Mouse (Mus musculus) CH12.LX (cell line): ENCODE results near the gene Mmrn1. TPM values are rescaled to one million over a fixed set of nuclear protein-coding genes. Genes with fewer than 3 reads are reported as not detected.

Source experiments
- DNase-seq: peaks from one replicate; pipeline ENCODE4 v3.0.0-alpha.2; 2013; ENCODE audit errors: extremely low read depth
- H3K27ac ChIP-seq: 2 replicates; pipeline ENCODE4 v1.5.1; 2012; ENCODE audit warnings: low read depth, mild to moderate bottlenecking, control low read depth, moderate library complexity; ENCODE audit not compliant: insufficient read depth
- H3K27me3 ChIP-seq: replicated peaks from 2 replicates; pipeline ENCODE3; 2012; ENCODE audit warnings: inconsistent platforms
- H3K36me3 ChIP-seq, 2 experiments: replicated peaks in 1 of 2; 2 replicates each; pipeline versions ENCODE3 to v1.6.1; 2012; ENCODE audit warnings: inconsistent platforms in 1 of 2, low read length in 1 of 2, mild to moderate bottlenecking in 1 of 2, mixed read lengths in 1 of 2, moderate library complexity in 1 of 2; ENCODE audit not compliant: control insufficient read depth in 1 of 2, insufficient read depth in 1 of 2
- H3K4me1 ChIP-seq, 2 experiments: 2 replicates each; pipeline ENCODE4 v1.6.1; 2012; ENCODE audit warnings: inconsistent platforms in 1 of 2, moderate library complexity in 1 of 2; ENCODE audit not compliant: insufficient read depth in 2 of 2, control insufficient read depth in 1 of 2
- H3K4me2 ChIP-seq: 2 replicates; pipeline ENCODE4 v1.6.1; 2012; ENCODE audit warnings: low read depth, mild to moderate bottlenecking, control low read depth; ENCODE audit not compliant: poor library complexity, insufficient read depth, severe bottlenecking
- H3K4me3 ChIP-seq, 3 experiments: fragments of 150-350 bp in 1 of 3; sonication (generic) in 1 of 3; replicated peaks in 1 of 3; 2 replicates each; pipeline versions ENCODE3 to v1.5.1; 2011 to 2012; ENCODE audit warnings: low read depth in 2 of 3, low read length in 2 of 3, mild to moderate bottlenecking in 2 of 3, moderate library complexity in 2 of 3, control low read depth in 1 of 3, improper control_type of control experiment in 1 of 3, inconsistent platforms in 1 of 3, mixed read lengths in 1 of 3; ENCODE audit not compliant: poor library complexity in 1 of 3
- H3K79me2 ChIP-seq: replicated peaks from 2 replicates; pipeline ENCODE4 v1.6.1; 2012; ENCODE audit warnings: mild to moderate bottlenecking, moderate library complexity; ENCODE audit not compliant: control insufficient read depth, poor library complexity, insufficient read depth, severe bottlenecking; ENCODE audit errors: extremely low read depth
- H3K9ac ChIP-seq: 2 replicates; pipeline ENCODE4 v1.6.1; 2012; ENCODE audit warnings: low read depth, mild to moderate bottlenecking, control low read depth, moderate library complexity; ENCODE audit not compliant: insufficient read depth
- H3K9me3 ChIP-seq: replicated peaks from 2 replicates; pipeline ENCODE3; 2012; ENCODE audit warnings: low read length, inconsistent platforms, mixed read lengths
- BHLHE40 ChIP-seq: IDR thresholded peaks from 2 replicates; pipeline ENCODE4 v1.6.1; 2011; ENCODE audit warnings: mild to moderate bottlenecking, low read depth, low read length, improper control_type of control experiment
- CHD2 ChIP-seq: IDR thresholded peaks from 2 replicates; pipeline ENCODE4 v1.6.1; 2011; ENCODE audit warnings: low read length, improper control_type of control experiment
- E2F4 ChIP-seq: IDR thresholded peaks from 2 replicates; pipeline ENCODE4 v1.6.1; 2011; ENCODE audit warnings: low read depth, low read length, improper control_type of control experiment; ENCODE audit not compliant: insufficient replicate concordance
- ELF1 ChIP-seq: IDR thresholded peaks from 2 replicates; pipeline ENCODE4 v1.6.1; 2014; ENCODE audit warnings: low read depth, mild to moderate bottlenecking, inconsistent platforms, low read length, improper control_type of control experiment
- EP300 ChIP-seq: IDR thresholded peaks from 2 replicates; pipeline ENCODE4 v1.6.1; 2011; ENCODE audit warnings: low read length, improper control_type of control experiment
- ETS1 ChIP-seq: conservative IDR thresholded peaks from 2 replicates; pipeline ENCODE4 v1.6.1; 2012; ENCODE audit warnings: low read depth, mild to moderate bottlenecking, inconsistent platforms, low read length, improper control_type of control experiment, moderate library complexity
- GABPA ChIP-seq: IDR thresholded peaks from 2 replicates; pipeline ENCODE4 v1.6.1; 2012; ENCODE audit warnings: low read depth, low read length, improper control_type of control experiment, inconsistent platforms; ENCODE audit not compliant: insufficient replicate concordance
- IRF4 ChIP-seq: IDR thresholded peaks from 2 replicates; pipeline ENCODE4 v1.6.1; 2014; ENCODE audit warnings: low read depth, mild to moderate bottlenecking, inconsistent platforms, low read length, improper control_type of control experiment
- JUN ChIP-seq: IDR thresholded peaks from 2 replicates; pipeline ENCODE4 v1.6.1; 2011; ENCODE audit warnings: low read depth, mild to moderate bottlenecking, low read length, improper control_type of control experiment, moderate library complexity; ENCODE audit not compliant: insufficient read depth
- KAT2A ChIP-seq: IDR thresholded peaks from 2 replicates; pipeline ENCODE4 v1.6.1; 2012; ENCODE audit warnings: low read length, improper control_type of control experiment, inconsistent platforms; ENCODE audit not compliant: insufficient replicate concordance
- MAX ChIP-seq: IDR thresholded peaks from 2 replicates; pipeline ENCODE4 v1.6.1; 2011; ENCODE audit warnings: low read length, improper control_type of control experiment
- MAZ ChIP-seq: IDR thresholded peaks from 2 replicates; pipeline ENCODE4 v1.6.1; 2012; ENCODE audit warnings: low read depth, mild to moderate bottlenecking, inconsistent platforms, low read length, improper control_type of control experiment, moderate library complexity
- MXI1 ChIP-seq: IDR thresholded peaks from 2 replicates; pipeline ENCODE4 v1.6.1; 2011; ENCODE audit warnings: mild to moderate bottlenecking, low read depth, low read length, improper control_type of control experiment
- MYC ChIP-seq: IDR thresholded peaks from 2 replicates; pipeline ENCODE4 v1.6.1; 2011; ENCODE audit warnings: low read depth, mild to moderate bottlenecking, improper control_type of control experiment, low read length
- NELFE ChIP-seq: IDR thresholded peaks from 2 replicates; pipeline ENCODE4 v1.6.1; 2011; ENCODE audit warnings: low read depth, low read length, improper control_type of control experiment
- NRF1 ChIP-seq: IDR thresholded peaks from 2 replicates; pipeline ENCODE4 v1.6.1; 2014; ENCODE audit warnings: low read depth, mild to moderate bottlenecking, inconsistent platforms, low read length, improper control_type of control experiment, moderate library complexity
- PAX5 ChIP-seq: IDR thresholded peaks from 2 replicates; pipeline ENCODE4 v1.6.1; 2012; ENCODE audit warnings: low read length, inconsistent platforms, mixed read lengths
- POLR2A ChIP-seq: IDR thresholded peaks from 2 replicates; pipeline ENCODE4 v1.6.1; 2011; ENCODE audit warnings: low read depth, mild to moderate bottlenecking, improper control_type of control experiment, low read length
- SIN3A ChIP-seq: IDR thresholded peaks from 2 replicates; pipeline ENCODE4 v1.6.1; 2012; ENCODE audit warnings: low read length, improper control_type of control experiment, inconsistent platforms
- SMC3 ChIP-seq: IDR thresholded peaks from 2 replicates; pipeline ENCODE4 v1.6.1; 2011; ENCODE audit warnings: low read depth, low read length, improper control_type of control experiment
- TBP ChIP-seq: conservative IDR thresholded peaks from 2 replicates; pipeline ENCODE4 v1.6.1; 2011; ENCODE audit warnings: low read depth, low read length, improper control_type of control experiment
- UBTF ChIP-seq: IDR thresholded peaks from 2 replicates; pipeline ENCODE4 v1.6.1; 2012; ENCODE audit warnings: low read depth, mild to moderate bottlenecking, inconsistent platforms, low read length, improper control_type of control experiment, moderate library complexity
- USF2 ChIP-seq: conservative IDR thresholded peaks from 2 replicates; pipeline ENCODE4 v1.6.1; 2011; ENCODE audit warnings: low read depth, low read length, improper control_type of control experiment
- ZNF384 ChIP-seq: IDR thresholded peaks from 2 replicates; pipeline ENCODE4 v1.6.1; 2012; ENCODE audit warnings: low read depth, low read length, improper control_type of control experiment, inconsistent platforms
- dilution Hi-C: fragments of 300-500 bp; cut with MboI; formaldehyde crosslinking; loops from 2 replicates; pipeline ENCODE4 v1.14.3; 2020; ENCODE audit warnings: low sequenced_read_pairs; ENCODE audit not compliant: extremely low pct_unique_long_range_greater_than_20kb, extremely low pct_ligation_motif_present
- in situ Hi-C: fragments of 300-500 bp; cut with MboI; formaldehyde crosslinking; loops from 3 replicates; pipeline ENCODE4 v1.14.3; 2019; ENCODE audit warnings: low sequenced_read_pairs, low pct_ligation_motif_present, low pct_unique_long_range_greater_than_20kb, mixed read lengths
- polyA plus RNA-seq: library from polyadenylated mRNA; unstranded; fragments of >175 nt; gene quantifications from 2 replicates; pipeline ENCODE4 v1.2.1, GENCODE M21; 2012; ENCODE audit warnings: low read depth; ENCODE audit not compliant: insufficient read length
- total RNA-seq, 2 experiments: library from RNA; depleted of rRNA; stranded (reverse); fragments of 300-350 nt in 1 of 2; fragments of >200 nt in 1 of 2; gene quantifications; 2 replicates each; pipeline ENCODE4 v1.2.3; 2012 to 2014

Gene Mmrn1
- total and polyA plus RNA-seq, 3 experiments = not detected

GRCm38 (mm10) chr6:61003916-61004765 lies 79.4 kb downstream of the Mmrn1 start:
- Histone ChIP-seq H3K36me3 (no peaks in the 10 kb centered on the region), H3K4me1 (no peaks in the 10 kb centered on the region), H3K9ac (no peak overlapping the region), H3K4me3 (no peak overlapping the region), H3K4me2 (no peak overlapping the region), H3K27ac (no peak overlapping the region), H3K27me3 (no peaks in the 10 kb centered on the region), H3K9me3 (peaks cover 21% of the 10 kb centered on the region), H3K79me2 (no peaks in the 10 kb centered on the region)
- in situ Hi-C loops = no loop called here
- no peak for TF ChIP-seq USF2
- TF ChIP-seq MAX = no peak
- TF ChIP-seq MAZ = no peak
- TF ChIP-seq E2F4 = no peak
- TF ChIP-seq POLR2A = no peak
- no peak for TF ChIP-seq SIN3A
- no peak for TF ChIP-seq MXI1
- DNase-seq = no peak
- dilution Hi-C loops = no loop called here

GRCm38 (mm10) chr6:61013780-61014179 lies 89.0 kb downstream of the Mmrn1 start:
- no peaks in the 10 kb centered on the region for H3K4me1 ChIP-seq
- dilution Hi-C loops = no loop called here

GRCm38 (mm10) chr6:61019689-61020088 lies 94.9 kb downstream of the Mmrn1 start:
- Histone ChIP-seq H3K36me3 (no peaks in the 10 kb centered on the region), H3K4me2 (no peak overlapping the region), H3K27ac (no peak overlapping the region), H3K27me3 (no peaks in the 10 kb centered on the region), H3K4me1 (no peaks in the 10 kb centered on the region), H3K9me3 (peaks cover 27% of the 10 kb centered on the region), H3K79me2 (no peaks in the 10 kb centered on the region), H3K4me3 (no peak overlapping the region), H3K9ac (no peak overlapping the region)
- in situ Hi-C loops (no loop called here), dilution Hi-C loops (no loop called here)
- TF ChIP-seq PAX5 = no peak
- TF ChIP-seq MXI1 = no peak
- TF ChIP-seq GABPA = no peak
- TF ChIP-seq ELF1 = no peak
- TF ChIP-seq MYC = no peak
- no peak for TF ChIP-seq NELFE
- no peak for TF ChIP-seq EP300
- no peak for TF ChIP-seq TBP
- TF ChIP-seq ZNF384 = no peak
- TF ChIP-seq E2F4 = no peak
- TF ChIP-seq NRF1 = no peak
- TF ChIP-seq CHD2 = no peak
- TF ChIP-seq JUN = no peak
- TF ChIP-seq KAT2A = no peak
- TF ChIP-seq BHLHE40 = no peak
- no peak for DNase-seq

More at GRCm38 (mm10) chr6:61013780-61014179, 89.0 kb downstream of the Mmrn1 start:
- TF ChIP-seq ETS1 = no peak
- no peak for TF ChIP-seq ELF1
- TF ChIP-seq IRF4 = no peak
- TF ChIP-seq UBTF = no peak
- TF ChIP-seq SMC3 = no peak
- TF ChIP-seq PAX5 = no peak
- no peak for TF ChIP-seq TBP
- Histone ChIP-seq H3K4me2 (no peak overlapping the region), H3K27ac (no peak overlapping the region), H3K9ac (no peak overlapping the region), H3K9me3 (peaks cover 29% of the 10 kb centered on the region), H3K79me2 (no peaks in the 10 kb centered on the region), H3K36me3 (no peaks in the 10 kb centered on the region), H3K4me3 (no peak overlapping the region), H3K27me3 (no peaks in the 10 kb centered on the region)
- DNase-seq = no peak
- in situ Hi-C loops = no loop called here
